Mouse (Mus musculus): ENCODE measurements around the gene Otulin. TPM values are rescaled to one million over a fixed set of nuclear protein-coding genes. Genes with fewer than 3 reads are reported as not detected.
A peak's percentile ranks its signal among the peaks of the same experiment; 100 is the strongest.

Otulin gene
- polyA plus RNA-seq, 1 experiment, result 23.9 TPM

- Histone ChIP-seq H3K4me1 (ENCODE audit: control insufficient read depth, insufficient read depth, low read length) (peaks cover 3% of the 10 kb centered on the region; the same call in 1 of the 2 replicates), H3K4me3 (ENCODE audit: insufficient read depth, low read length) (no peak overlapping the region), H3K27ac (ENCODE audit: insufficient read depth, low read length) (no peak overlapping the region)
- no peak for TF ChIP-seq POLR2A (IDR thresholded peaks at IDR 0.05; ENCODE audit: extremely low read depth, insufficient read depth, low read length)
These were observed 25.2 kb downstream of the Otulin start for GRCm38 (mm10) chr15:27605252-27605651.

DNA sequence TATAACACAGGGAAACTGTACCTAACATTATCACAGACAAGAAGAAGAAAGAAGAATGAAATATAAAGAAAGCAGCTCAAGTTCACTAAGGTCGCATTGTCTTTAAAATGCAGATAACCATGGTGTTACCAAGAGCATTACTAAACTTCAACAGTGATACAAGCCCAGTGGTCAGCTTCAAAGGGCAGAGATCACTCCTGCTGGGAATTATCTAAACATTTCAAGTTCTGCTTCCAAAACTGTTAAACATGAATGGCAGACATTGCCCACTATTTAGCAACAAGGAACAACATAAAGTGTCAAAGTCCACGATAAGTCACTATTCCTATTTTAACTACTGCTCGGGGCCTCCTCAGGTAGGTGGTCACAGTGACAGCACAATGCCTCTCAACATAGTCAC lies 25.9 kb downstream of the Otulin start:
- H3K4me1 ChIP-seq (ENCODE audit: control insufficient read depth, insufficient read depth, low read length), result peaks cover 3% of the 10 kb centered on the region; the same call in 1 of the 2 replicates
- H3K27ac ChIP-seq (ENCODE audit: insufficient read depth, low read length), result no peak overlapping the region
- H3K4me3 ChIP-seq (ENCODE audit: insufficient read depth, low read length), result no peak overlapping the region
- no peak for TF ChIP-seq CTCF (IDR thresholded peaks at IDR 0.05; ENCODE audit: extremely low read depth, insufficient read depth, low read length)
- no peak for TF ChIP-seq POLR2A (IDR thresholded peaks at IDR 0.05; ENCODE audit: extremely low read depth, insufficient read depth, low read length)

GRCm38 (mm10) chr15:27600524-27600923 lies 30.0 kb downstream of the Otulin start:
- Histone ChIP-seq H3K4me1 (ENCODE audit: control insufficient read depth, insufficient read depth, low read length) (peaks cover 15% of the 10 kb centered on the region), H3K4me3 (ENCODE audit: insufficient read depth, low read length) (no peak overlapping the region), H3K27ac (ENCODE audit: insufficient read depth, low read length) (no peak overlapping the region)
- TF ChIP-seq POLR2A (IDR thresholded peaks at IDR 0.05; ENCODE audit: extremely low read depth, insufficient read depth, low read length), result no peak
- TF ChIP-seq CTCF (IDR thresholded peaks at IDR 0.05; ENCODE audit: extremely low read depth, insufficient read depth, low read length), result no peak

GRCm38 (mm10) chr15:27598786-27599385 lies 31.6 kb downstream of the Otulin start:
- H3K4me1 ChIP-seq (ENCODE audit: control insufficient read depth, insufficient read depth, low read length), result peaks cover 17% of the 10 kb centered on the region
- TF ChIP-seq CTCF (IDR thresholded peaks at IDR 0.05; ENCODE audit: extremely low read depth, insufficient read depth, low read length) (no peak), POLR2A (IDR thresholded peaks at IDR 0.05; ENCODE audit: extremely low read depth, insufficient read depth, low read length) (no peak)
- no peak overlapping the region for H3K4me3 ChIP-seq (ENCODE audit: insufficient read depth, low read length)
- H3K27ac ChIP-seq (ENCODE audit: insufficient read depth, low read length), result no peak overlapping the region

DNA sequence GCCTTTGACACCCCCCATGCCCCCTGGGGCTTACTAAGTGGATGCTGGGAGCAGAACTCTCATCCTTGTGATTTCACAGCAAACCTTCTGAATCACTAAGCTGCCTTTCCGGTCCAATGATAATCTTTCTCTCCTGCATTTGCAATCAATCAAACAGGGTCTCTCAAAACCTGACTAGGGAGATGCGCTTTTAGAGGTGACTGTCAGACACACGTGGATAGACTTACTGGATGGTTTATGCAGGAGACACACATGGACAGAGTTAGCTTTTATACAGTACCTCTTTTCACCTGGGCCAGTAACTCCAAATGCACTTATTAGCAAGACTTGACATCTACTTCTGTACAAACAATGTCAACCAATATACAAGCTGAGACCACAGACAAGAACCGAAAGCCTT lies 33.0 kb downstream of the Otulin start:
- H3K27ac ChIP-seq (ENCODE audit: insufficient read depth, low read length), result peak overlapping the region; percentile 39
- H3K4me3 ChIP-seq (ENCODE audit: insufficient read depth, low read length), result no peak overlapping the region
- TF ChIP-seq CTCF (IDR thresholded peaks at IDR 0.05; ENCODE audit: extremely low read depth, insufficient read depth, low read length), result no peak
- TF ChIP-seq POLR2A (IDR thresholded peaks at IDR 0.05; ENCODE audit: extremely low read depth, insufficient read depth, low read length), result no peak
- H3K4me1 ChIP-seq (ENCODE audit: control insufficient read depth, insufficient read depth, low read length), result peaks cover 17% of the 10 kb centered on the region

DNA sequence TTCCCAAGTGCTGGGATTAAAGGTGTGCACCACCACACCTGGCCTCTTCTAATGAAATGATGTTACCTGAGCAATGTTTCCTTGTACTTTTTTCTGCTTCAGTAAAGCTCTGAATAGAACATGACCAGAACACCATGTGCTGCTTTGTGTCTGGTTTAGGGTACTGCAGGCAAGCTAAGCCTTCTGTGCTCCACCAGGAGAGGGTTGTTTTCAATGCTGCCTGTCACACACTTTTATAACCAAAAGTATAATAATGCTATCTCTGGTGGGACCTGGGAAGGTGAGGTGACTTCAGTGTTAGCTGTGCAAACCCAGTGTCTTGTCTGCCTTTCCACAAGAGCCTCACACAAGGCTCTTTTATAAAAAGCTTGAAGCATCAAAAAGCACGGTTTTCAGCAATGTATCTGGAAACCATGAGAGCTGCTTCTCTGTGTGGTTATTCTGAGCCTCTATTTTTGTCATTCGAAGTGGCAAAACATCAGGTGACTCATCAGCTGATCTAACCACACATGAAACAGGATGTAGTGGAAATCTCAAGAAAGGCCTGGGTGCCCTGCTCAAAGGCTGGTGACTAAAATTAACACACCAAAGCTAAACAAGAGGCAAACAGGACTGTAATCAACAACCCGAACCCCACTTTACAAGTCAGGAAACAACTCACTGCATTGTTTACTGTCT lies 33.9 kb downstream of the Otulin start:
- H3K4me1 ChIP-seq (ENCODE audit: control insufficient read depth, insufficient read depth, low read length), result peaks cover 17% of the 10 kb centered on the region
- peak overlapping the region; percentile 39 for H3K27ac ChIP-seq (ENCODE audit: insufficient read depth, low read length)
- no peak for TF ChIP-seq POLR2A (IDR thresholded peaks at IDR 0.05; ENCODE audit: extremely low read depth, insufficient read depth, low read length)
- 0 out of 2 replicates have a peak, but pooled peaks have one; percentile 10 for TF ChIP-seq CTCF (IDR thresholded peaks at IDR 0.05; ENCODE audit: extremely low read depth, insufficient read depth, low read length)
- H3K4me3 ChIP-seq (ENCODE audit: insufficient read depth, low read length), result no peak overlapping the region

GRCm38 (mm10) chr15:27595560-27595959 lies 34.9 kb downstream of the Otulin start:
- Histone ChIP-seq H3K27ac (ENCODE audit: insufficient read depth, low read length) (peak overlapping the region; percentile 43), H3K4me1 (ENCODE audit: control insufficient read depth, insufficient read depth, low read length) (peaks cover 16% of the 10 kb centered on the region), H3K4me3 (ENCODE audit: insufficient read depth, low read length) (no peak overlapping the region)
- TF ChIP-seq POLR2A (IDR thresholded peaks at IDR 0.05; ENCODE audit: extremely low read depth, insufficient read depth, low read length) (no peak), CTCF (IDR thresholded peaks at IDR 0.05; ENCODE audit: extremely low read depth, insufficient read depth, low read length) (no peak)

DNA sequence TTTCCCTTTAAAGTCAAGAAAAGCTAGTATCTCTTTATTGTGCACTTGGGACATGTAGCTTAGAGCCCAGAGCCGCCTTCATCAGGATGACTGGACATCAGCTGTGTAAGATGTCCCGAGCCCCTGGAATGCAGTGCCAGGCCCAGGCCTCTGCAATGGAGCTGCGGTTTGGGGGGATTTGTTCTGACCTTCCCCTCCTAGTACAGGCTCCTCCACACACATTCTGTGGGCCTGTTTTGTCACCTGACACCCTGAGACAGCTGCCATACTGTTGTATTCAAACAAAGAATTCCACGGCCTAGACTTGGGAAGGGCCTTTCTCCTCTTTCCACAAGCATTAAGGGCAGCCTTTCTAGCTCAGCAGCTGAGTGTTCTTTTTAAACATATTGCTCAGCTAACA lies 35.5 kb downstream of the Otulin start:
- Histone ChIP-seq H3K4me3 (ENCODE audit: insufficient read depth, low read length) (no peak overlapping the region), H3K4me1 (ENCODE audit: control insufficient read depth, insufficient read depth, low read length) (peaks cover 16% of the 10 kb centered on the region), H3K27ac (ENCODE audit: insufficient read depth, low read length) (peak overlapping the region; percentile 43)
- TF ChIP-seq CTCF (IDR thresholded peaks at IDR 0.05; ENCODE audit: extremely low read depth, insufficient read depth, low read length), result no peak
- no peak for TF ChIP-seq POLR2A (IDR thresholded peaks at IDR 0.05; ENCODE audit: extremely low read depth, insufficient read depth, low read length)

GRCm38 (mm10) chr15:27593717-27594116 lies 36.8 kb downstream of the Otulin start:
- Histone ChIP-seq H3K4me3 (ENCODE audit: insufficient read depth, low read length) (no peak overlapping the region), H3K4me1 (ENCODE audit: control insufficient read depth, insufficient read depth, low read length) (peaks cover 18% of the 10 kb centered on the region), H3K27ac (ENCODE audit: insufficient read depth, low read length) (no peak overlapping the region)
- TF ChIP-seq POLR2A (IDR thresholded peaks at IDR 0.05; ENCODE audit: extremely low read depth, insufficient read depth, low read length), result no peak
- peak; percentile 40 for TF ChIP-seq CTCF (IDR thresholded peaks at IDR 0.05; ENCODE audit: extremely low read depth, insufficient read depth, low read length)

All from cortical plate, adult 2 months (tissue).